Mouse (Mus musculus) testis, adult 2 months (tissue): Measurements from ENCODE around the gene Stxbp1. TPM values are rescaled to one million over a fixed set of nuclear protein-coding genes. Genes with fewer than 3 reads are reported as not detected.

ENCODE experiments used
- H3K27ac ChIP-seq: fragments of 200-500 bp; 2 replicates; pipeline ENCODE4 v1.5.1; 2012; ENCODE audit warnings: low read depth, low read length; ENCODE audit not compliant: control insufficient read depth, insufficient read depth
- H3K27me3 ChIP-seq: fragments of 200-500 bp; 2 replicates; pipeline ENCODE4 v1.6.1; 2012; ENCODE audit warnings: mild to moderate bottlenecking, low read length, moderate library complexity; ENCODE audit not compliant: control insufficient read depth, insufficient read depth
- H3K36me3 ChIP-seq: fragments of 200-500 bp; 2 replicates; pipeline ENCODE4 v1.6.1; 2012; ENCODE audit warnings: mild to moderate bottlenecking, low read length; ENCODE audit not compliant: control insufficient read depth, insufficient read depth
- H3K4me1 ChIP-seq: fragments of 200-500 bp; 2 replicates; pipeline ENCODE4 v1.6.1; 2012; ENCODE audit warnings: low read length; ENCODE audit not compliant: control insufficient read depth, insufficient read depth
- H3K4me3 ChIP-seq: fragments of 200-500 bp; 2 replicates; pipeline ENCODE4 v1.5.1; 2012; ENCODE audit warnings: low read depth, mild to moderate bottlenecking, low read length, moderate library complexity, mixed read lengths; ENCODE audit not compliant: control insufficient read depth
- CTCF ChIP-seq: fragments of 200-500 bp; IDR thresholded peaks from 2 replicates; pipeline ENCODE4 v1.5.1; 2012; ENCODE audit warnings: low read depth, mild to moderate bottlenecking, inconsistent platforms, low read length, moderate library complexity; ENCODE audit not compliant: control insufficient read depth, insufficient read depth, insufficient replicate concordance
- POLR2A ChIP-seq: fragments of 200-500 bp; IDR thresholded peaks from 2 replicates; pipeline ENCODE4 v1.6.1; 2012; ENCODE audit warnings: low read depth, mild to moderate bottlenecking, inconsistent platforms, low read length, moderate library complexity; ENCODE audit not compliant: control insufficient read depth
- polyA plus RNA-seq: library from polyadenylated mRNA; depleted of rRNA; stranded (reverse); fragments of >200 nt; gene quantifications from 2 replicates; pipeline ENCODE4 v1.2.3, GENCODE M21; 2012

The Stxbp1 gene
- polyA plus RNA-seq, 1 experiment: 15.2 TPM

GRCm38 (mm10) chr2:32772626-32773279 is 74.3 kb downstream of the Stxbp1 start:
- Histone ChIP-seq H3K27me3 (no peaks in the 10 kb centered on the region), H3K27ac (no peak overlapping the region), H3K4me1 (peaks cover 14% of the 10 kb centered on the region), H3K4me3 (no peak overlapping the region), H3K36me3 (no peaks in the 10 kb centered on the region)
- no peak for TF ChIP-seq CTCF
- TF ChIP-seq POLR2A: no peak

- Histone ChIP-seq H3K27ac (no peak overlapping the region), H3K36me3 (no peaks in the 10 kb centered on the region), H3K4me1 (peaks cover 14% of the 10 kb centered on the region), H3K27me3 (no peaks in the 10 kb centered on the region), H3K4me3 (no peak overlapping the region)
- TF ChIP-seq POLR2A (no peak), CTCF (no peak)
Measured at GRCm38 (mm10) chr2:32771886-32772285, 75.2 kb downstream of the Stxbp1 start.

GRCm38 (mm10) chr2:32769327-32770085 is 77.5 kb downstream of the Stxbp1 start:
- no peak for TF ChIP-seq CTCF
- no peak for TF ChIP-seq POLR2A
- no peak overlapping the region for H3K27ac ChIP-seq
- H3K4me3 ChIP-seq: no peak overlapping the region
- H3K4me1 ChIP-seq: peaks cover 7% of the 10 kb centered on the region
- no peaks in the 10 kb centered on the region for H3K36me3 ChIP-seq
- H3K27me3 ChIP-seq: no peaks in the 10 kb centered on the region

- H3K4me3 ChIP-seq: no peak overlapping the region
- peaks cover 7% of the 10 kb centered on the region for H3K4me1 ChIP-seq
- H3K27me3 ChIP-seq: no peaks in the 10 kb centered on the region
- H3K36me3 ChIP-seq: no peaks in the 10 kb centered on the region
- TF ChIP-seq CTCF (no peak), POLR2A (no peak)
- no peak overlapping the region for H3K27ac ChIP-seq
Measured at GRCm38 (mm10) chr2:32768661-32769285, 78.3 kb downstream of the Stxbp1 start.

- Histone ChIP-seq H3K4me3 (no peak overlapping the region), H3K36me3 (peaks cover 1% of the 10 kb centered on the region; the same call in 1 of the 2 replicates), H3K27me3 (no peaks in the 10 kb centered on the region), H3K27ac (no peak overlapping the region), H3K4me1 (peaks cover 7% of the 10 kb centered on the region)
- no peak for TF ChIP-seq POLR2A
- TF ChIP-seq CTCF: no peak
Measured at GRCm38 (mm10) chr2:32767241-32767640, 79.8 kb downstream of the Stxbp1 start.

GRCm38 (mm10) chr2:32763353-32763752 is 83.7 kb downstream of the Stxbp1 start:
- H3K27me3 ChIP-seq: no peaks in the 10 kb centered on the region
- H3K4me3 ChIP-seq: no peak overlapping the region
- no peak for TF ChIP-seq POLR2A
- no peaks in the 10 kb centered on the region for H3K4me1 ChIP-seq
- peaks cover 1% of the 10 kb centered on the region; the same call in 1 of the 2 replicates for H3K36me3 ChIP-seq
- H3K27ac ChIP-seq: no peak overlapping the region

- H3K4me3 ChIP-seq: no peak overlapping the region
- peaks cover 1% of the 10 kb centered on the region; the same call in 1 of the 2 replicates for H3K36me3 ChIP-seq
- peaks cover 2% of the 10 kb centered on the region; the same call in 1 of the 2 replicates for H3K4me1 ChIP-seq
- no peak overlapping the region for H3K27ac ChIP-seq
- TF ChIP-seq CTCF: no peak
- TF ChIP-seq POLR2A: no peak
- no peaks in the 10 kb centered on the region for H3K27me3 ChIP-seq
Measured at GRCm38 (mm10) chr2:32761859-32762258, 85.2 kb downstream of the Stxbp1 start.

- H3K36me3 ChIP-seq: peaks cover 1% of the 10 kb centered on the region; the same call in 1 of the 2 replicates
- no peak overlapping the region for H3K4me3 ChIP-seq
- H3K27ac ChIP-seq: no peak overlapping the region
- H3K4me1 ChIP-seq: peaks cover 2% of the 10 kb centered on the region; the same call in 1 of the 2 replicates
- H3K27me3 ChIP-seq: no peaks in the 10 kb centered on the region
- TF ChIP-seq CTCF (no peak), POLR2A (no peak)
Measured at GRCm38 (mm10) chr2:32761361-32761760, 85.7 kb downstream of the Stxbp1 start.
